Mouse (Mus musculus): Measurements from ENCODE around the gene Gm13420.

Gene Gm13420

DNA sequence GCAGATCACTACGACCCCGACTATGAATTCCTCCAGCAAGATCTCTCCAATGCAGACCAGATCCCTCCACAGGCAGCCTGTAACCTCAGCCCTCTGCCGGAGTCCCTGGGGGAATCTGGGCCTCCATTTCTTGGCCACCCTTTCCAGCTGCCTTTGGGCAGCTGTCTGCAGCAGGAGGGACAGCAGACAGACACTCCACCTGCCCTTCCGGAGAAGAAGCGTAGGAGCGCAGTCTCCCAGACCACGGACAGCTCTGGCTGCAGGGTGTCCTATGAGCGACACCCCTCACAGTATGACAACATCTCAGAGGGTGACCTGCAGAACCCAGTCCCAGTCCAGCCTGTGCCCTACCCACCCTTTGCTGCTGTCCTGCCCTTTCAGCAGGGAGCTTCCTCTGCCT is 49.3 kb downstream of the Gm13420 start:
- DNase-seq (ENCODE audit: low read depth, low spot score) = no peak

DNA sequence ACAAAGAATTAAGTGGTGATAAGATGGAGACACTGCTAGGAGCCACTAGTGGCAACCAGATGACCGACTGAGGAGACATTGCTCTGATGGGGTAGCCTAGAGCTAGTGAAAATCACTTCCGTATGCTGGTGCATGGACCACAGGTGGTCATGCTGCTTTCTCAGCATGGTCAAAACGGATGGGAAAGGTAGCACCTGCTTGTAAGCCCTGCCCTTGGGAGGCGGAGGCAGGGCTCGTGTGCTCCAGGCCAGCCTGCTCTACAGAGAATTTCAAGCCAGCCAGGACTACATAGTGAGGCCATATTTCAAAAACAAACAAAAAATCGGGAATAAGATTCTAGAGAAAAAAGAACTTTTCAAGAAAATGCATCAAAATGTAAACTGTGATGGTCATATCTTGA is 50.1 kb downstream of the Gm13420 start:
- DNase-seq (ENCODE audit: low read depth, low spot score) = no peak

DNA sequence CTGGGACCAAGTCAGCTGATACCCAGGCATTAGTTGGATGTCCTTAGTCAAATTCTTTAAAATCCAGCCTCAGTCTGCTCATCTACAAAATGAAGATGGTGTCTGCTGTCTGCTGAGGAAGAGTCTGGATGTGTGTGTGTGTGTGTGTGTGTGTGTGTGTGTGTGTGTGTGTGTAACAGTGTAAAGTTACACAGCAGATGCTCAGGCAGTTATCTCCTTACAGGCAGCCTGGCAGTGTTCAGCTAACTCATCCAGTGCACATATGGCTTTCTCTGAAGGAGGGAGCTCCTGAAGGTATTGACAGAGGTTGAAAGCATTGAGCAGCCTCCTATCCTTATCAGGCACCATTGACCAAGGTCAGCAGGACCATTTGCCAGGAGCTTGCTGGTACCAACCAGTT is 50.6 kb downstream of the Gm13420 start:
- DNase-seq (ENCODE audit: low read depth, low spot score) = no peak

DNA sequence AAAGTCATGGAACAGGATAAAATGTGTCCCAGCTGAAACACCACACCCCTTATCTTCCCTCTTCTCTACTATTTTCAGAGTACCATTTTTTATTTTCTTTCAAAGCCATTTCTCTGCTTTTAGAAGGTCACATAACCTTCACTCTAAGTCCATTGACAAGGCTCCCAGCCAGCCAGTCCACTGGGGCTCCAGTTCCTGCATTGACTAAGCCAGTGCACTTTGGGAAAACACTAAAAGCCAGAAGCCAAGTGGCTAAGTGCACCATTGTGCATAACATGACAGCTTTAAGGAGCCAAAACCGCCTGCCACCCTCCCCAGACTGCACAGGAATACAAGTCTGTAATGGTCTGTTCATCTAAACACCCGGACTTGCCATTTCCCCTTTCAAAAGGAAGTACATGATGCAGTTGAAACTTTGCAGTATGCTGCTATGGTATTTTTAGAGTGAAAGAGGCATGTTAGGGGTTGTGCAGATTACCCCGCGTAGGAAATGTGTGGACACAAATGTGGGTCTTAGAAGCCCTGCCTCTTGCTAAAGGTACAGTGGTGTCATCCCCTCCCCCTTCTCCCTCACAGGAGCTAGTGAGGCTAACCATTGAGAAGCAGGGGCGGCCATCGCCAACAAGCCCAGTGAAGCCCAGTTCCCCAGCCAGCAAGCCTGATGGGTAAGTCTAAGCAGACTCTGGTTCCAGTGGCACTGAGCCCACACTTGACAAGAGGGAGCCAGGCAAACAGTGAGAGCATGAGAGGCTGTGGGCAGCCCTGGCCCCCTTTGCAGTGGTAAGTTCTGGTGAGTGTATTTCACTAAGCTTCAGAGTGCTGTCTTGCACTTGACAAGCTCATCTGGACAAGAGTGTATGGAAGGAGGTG is 52.8 kb downstream of the Gm13420 start:
- no peak for DNase-seq (ENCODE audit: low read depth, low spot score)

DNA sequence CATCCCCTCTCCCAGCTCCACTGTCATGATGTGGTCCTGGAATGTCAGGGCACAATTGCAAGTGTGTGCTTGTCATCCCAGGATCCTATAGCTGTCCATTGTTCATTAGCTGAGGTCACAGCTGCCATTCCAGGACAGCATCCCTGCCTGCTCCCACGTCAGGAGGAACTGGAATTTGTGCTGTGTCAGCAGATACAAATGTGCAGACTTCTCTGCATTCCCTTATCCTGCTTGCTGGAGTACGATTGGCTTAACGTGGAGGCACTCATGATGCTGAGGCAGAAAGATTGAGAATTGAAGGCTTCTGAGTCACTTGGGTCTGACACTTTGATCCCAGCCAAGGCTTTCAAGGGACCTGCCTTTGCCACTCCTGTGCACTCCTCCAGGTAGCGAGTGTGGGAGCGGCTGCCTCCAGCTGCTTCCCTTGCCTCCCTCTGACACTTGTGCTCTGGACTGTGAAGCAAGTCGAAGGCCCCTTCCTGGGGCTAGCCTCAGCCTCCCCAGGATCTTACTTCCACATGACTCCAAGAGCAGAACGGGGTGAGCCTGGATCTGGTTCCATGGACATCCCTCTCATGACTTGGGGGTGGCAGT is 55.2 kb downstream of the Gm13420 start:
- no peak for DNase-seq (ENCODE audit: low read depth, low spot score)

Data from skeletal muscle tissue, adult 2 months (tissue).